Mouse (Mus musculus): ENCODE measurements at regions not wholly inside any gene's neighbourhood (a gene's known extent, or its start where the extent isn't known, plus 50 kb on each side); places are given as distances from the start of the nearest gene placed in this dataset.

DNA sequence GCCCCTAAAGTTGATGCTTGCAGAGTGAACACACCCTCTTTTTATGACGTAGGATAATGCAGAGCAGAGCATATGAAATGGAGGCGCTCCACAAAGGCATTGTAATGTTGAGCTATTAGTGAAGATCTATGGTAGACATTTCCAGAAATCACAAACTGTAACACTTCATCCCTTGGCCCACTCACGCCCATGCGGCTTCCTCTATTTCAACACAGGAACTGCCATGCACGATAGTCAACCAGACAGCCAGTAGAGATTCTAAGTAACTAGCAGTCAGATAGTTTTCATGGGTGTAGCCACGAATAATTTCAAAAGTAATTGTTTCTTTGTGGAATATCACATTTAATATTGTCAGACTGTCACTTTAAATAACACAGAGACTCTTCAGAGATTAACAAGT, 141.6 kb upstream of the Slc16a7 start:
- TF ChIP-seq CTCF (IDR thresholded peaks at IDR 0.05; ENCODE audit: extremely low read depth, insufficient read depth, low read length) (no peak), POLR2A (IDR thresholded peaks at IDR 0.05; ENCODE audit: extremely low read depth, insufficient read depth, low read length) (no peak)

Measured in cortical plate, adult 2 months (tissue).